Mouse (Mus musculus): Measurements from ENCODE around the gene Anapc16. TPM values are rescaled to one million over a fixed set of nuclear protein-coding genes. Genes with fewer than 3 reads are reported as not detected.

The Anapc16 gene
- polyA plus RNA-seq, 1 experiment from 2014 or later, result 132 TPM

DNA sequence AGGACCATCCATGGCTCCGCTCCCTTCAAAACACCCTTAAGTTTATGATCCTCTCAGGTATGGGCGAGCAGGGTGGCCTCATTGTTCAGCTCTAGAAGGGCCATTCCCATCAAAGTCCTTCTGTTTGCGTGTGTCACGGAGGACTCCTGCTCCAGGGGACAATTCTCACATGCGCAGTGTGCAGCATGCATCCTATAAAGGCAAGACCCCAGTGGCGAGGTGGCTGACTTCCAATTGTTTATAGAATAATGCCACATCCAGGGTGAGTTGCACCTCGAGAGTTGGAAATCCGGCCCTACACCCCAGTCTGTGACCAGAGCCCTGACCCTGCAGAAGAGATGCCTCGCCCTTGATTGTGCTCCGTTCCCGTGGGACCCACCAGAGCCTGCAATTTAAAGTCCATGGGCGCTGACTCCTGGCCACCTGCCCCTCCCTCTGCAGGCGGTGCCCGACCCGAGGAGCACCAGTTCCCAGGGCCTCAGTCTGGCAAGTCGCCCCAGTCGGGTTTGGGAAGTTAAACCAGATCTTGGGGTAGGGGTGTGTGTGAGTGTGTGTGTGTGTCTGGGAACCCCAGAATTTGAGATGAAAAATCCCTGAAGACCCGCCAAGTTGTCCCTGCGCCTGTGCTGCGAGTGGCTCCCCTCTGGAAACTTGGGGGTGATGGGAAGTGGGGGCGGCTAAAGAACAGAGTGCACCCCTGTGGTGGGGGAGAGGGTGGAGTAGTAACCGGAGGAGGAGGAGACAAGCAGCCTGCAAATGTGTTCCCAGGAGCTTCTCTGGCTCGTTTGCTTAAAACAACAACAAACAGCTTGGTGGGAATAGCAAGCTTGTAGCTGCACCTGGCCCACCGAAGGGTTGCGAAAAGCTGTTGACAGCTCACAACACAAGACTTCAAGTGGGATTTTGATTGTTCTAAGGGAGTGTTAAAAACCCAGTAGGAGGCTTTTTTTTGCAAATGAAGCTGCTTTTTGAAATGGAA lies 45.5 kb downstream of the Anapc16 start:
- no peaks in the 10 kb centered on the region for H3K36me3 ChIP-seq
- H3K27ac ChIP-seq, result peak overlapping the region; percentile 42; the same call in 1 of the 2 replicates
- peak overlapping the region; percentile 50 for H3K4me2 ChIP-seq
- H3K9ac ChIP-seq (replicated peaks), result peak overlapping the region; percentile 42; the same call in 1 of the 2 replicates
- H3K4me3 ChIP-seq (replicated peaks), result peak overlapping the region; percentile 15
- H3K4me1 ChIP-seq (replicated peaks), result peaks cover 31% of the 10 kb centered on the region
- H3K9me3 ChIP-seq, result no peaks in the 10 kb centered on the region
- ATAC-seq (ENCODE audit: insufficient number of reproducible peaks, insufficient read depth, low FRiP score, low TSS enrichment, low read depth), result 0 out of 2 replicates have a peak, but pooled peaks have one; percentile 13
- WGBS, result 15% methylated on average over 25 of the region's 25 CpGs
- 0 out of 2 replicates have a peak, but pooled peaks cover 6% of the 10 kb centered on the region for H3K27me3 ChIP-seq

DNA sequence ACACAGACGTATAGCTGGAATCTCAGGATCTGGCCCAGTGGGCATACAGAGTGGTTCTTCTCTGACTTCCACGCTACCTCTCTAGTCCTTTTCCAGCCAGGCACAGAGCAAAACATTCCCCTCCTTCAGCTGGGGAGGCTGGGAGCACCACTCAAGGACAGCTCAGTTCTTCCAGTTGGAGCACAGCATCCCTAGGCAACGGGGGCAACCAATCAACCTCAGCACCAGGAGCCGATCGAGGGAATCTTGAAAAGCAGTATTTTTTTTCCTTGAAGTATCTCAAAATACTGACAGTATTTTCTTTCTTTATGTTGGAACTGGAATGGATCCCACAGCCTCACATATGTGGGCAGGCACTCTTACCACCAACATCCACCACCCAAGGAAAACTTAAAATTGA lies 46.3 kb downstream of the Anapc16 start:
- Histone ChIP-seq H3K9me3 (no peaks in the 10 kb centered on the region), H3K4me2 (no peak overlapping the region), H3K36me3 (no peaks in the 10 kb centered on the region), H3K9ac (replicated peaks) (no peak overlapping the region), H3K27ac (0 out of 2 replicates have a peak overlapping the region, but pooled peaks have one; percentile 12), H3K4me3 (replicated peaks) (no peak overlapping the region), H3K27me3 (0 out of 2 replicates have a peak, but pooled peaks cover 6% of the 10 kb centered on the region), H3K4me1 (replicated peaks) (peaks cover 34% of the 10 kb centered on the region)
- ATAC-seq (ENCODE audit: insufficient number of reproducible peaks, insufficient read depth, low FRiP score, low TSS enrichment, low read depth), result no peak
- WGBS, result 60% methylated on average over 5 of the region's 5 CpGs

DNA sequence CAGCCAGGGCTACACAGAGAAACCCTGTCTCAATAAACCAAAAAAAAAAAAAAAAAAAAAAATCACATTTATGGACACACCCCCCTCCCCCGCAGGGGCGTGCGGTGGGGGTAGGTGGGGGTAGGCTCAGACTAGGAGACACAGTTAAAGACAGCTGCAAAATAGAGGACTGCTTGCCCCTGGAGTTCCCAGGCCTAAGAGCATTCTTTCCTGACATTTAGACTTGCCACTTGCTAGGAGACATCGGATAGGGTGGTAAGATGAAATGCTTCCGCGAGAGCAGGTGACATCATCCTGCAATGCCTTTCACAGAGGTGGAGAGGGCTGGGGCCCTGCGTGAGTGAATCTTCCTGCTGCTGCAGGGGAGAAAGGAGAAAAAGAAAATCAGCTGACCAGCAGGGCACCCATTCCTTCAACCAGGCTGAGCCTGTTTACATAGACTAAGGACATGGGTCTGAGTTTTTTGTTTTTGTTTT lies 49.3 kb downstream of the Anapc16 start:
- Histone ChIP-seq H3K27ac (no peak overlapping the region), H3K27me3 (0 out of 2 replicates have a peak, but pooled peaks cover 6% of the 10 kb centered on the region), H3K9me3 (no peaks in the 10 kb centered on the region), H3K36me3 (peaks cover 20% of the 10 kb centered on the region), H3K4me2 (no peak overlapping the region), H3K4me3 (replicated peaks) (no peak overlapping the region), H3K9ac (replicated peaks) (no peak overlapping the region), H3K4me1 (replicated peaks) (peaks cover 48% of the 10 kb centered on the region)
- WGBS, result 38% methylated on average over 7 of the region's 7 CpGs
- no peak for ATAC-seq (ENCODE audit: insufficient number of reproducible peaks, insufficient read depth, low FRiP score, low TSS enrichment, low read depth)

DNA sequence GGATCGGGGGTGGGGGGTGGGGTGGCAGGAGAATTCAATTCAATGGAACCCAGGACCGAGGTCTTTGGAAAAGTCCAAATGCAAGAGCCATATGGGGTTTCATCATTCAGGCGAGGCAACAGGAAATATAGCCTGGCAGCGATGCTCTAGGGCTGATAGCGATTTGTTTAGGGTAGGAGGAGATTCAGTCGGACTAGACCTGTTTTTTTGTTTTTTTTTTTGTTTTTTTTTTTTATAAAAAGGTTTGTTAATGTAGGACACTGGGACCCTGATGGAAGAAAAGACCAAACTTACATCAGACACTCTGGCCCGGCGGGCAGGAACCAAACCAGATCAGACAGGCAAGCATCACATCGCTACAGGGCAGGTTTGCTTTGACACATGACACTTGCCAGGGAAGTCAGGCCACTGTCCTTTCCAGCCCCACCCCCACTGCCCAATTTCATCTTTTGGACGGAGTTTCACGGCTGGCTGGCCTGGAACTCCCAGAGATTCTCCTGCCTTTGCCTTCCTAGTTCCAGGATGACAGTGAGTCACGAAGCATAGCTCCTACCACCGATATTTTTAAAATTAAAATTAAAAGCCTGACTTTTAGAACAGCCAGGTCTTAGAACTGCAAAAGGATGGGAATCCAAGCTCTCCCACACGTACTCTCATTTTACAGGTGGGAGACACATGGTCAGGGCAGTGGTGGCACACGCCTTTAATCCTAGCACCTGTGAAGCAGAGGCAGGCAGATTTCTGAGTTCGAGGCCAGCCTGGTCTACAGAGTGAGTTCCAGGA lies 50.0 kb downstream of the Anapc16 start:
- H3K4me1 ChIP-seq (replicated peaks), result peaks cover 47% of the 10 kb centered on the region
- peak overlapping the region; percentile 95 for H3K27ac ChIP-seq
- WGBS, result 20% methylated on average over 16 of the region's 16 CpGs
- H3K27me3 ChIP-seq, result 0 out of 2 replicates have a peak, but pooled peaks cover 6% of the 10 kb centered on the region
- H3K36me3 ChIP-seq, result peaks cover 20% of the 10 kb centered on the region
- ATAC-seq (ENCODE audit: insufficient number of reproducible peaks, insufficient read depth, low FRiP score, low TSS enrichment, low read depth), result no peak
- H3K4me3 ChIP-seq (replicated peaks), result peak overlapping the region; percentile 89
- peak overlapping the region; percentile 70; the same call in 1 of the 2 replicates for H3K9ac ChIP-seq (replicated peaks)
- H3K9me3 ChIP-seq, result no peaks in the 10 kb centered on the region
- H3K4me2 ChIP-seq, result peak overlapping the region; percentile 85

DNA sequence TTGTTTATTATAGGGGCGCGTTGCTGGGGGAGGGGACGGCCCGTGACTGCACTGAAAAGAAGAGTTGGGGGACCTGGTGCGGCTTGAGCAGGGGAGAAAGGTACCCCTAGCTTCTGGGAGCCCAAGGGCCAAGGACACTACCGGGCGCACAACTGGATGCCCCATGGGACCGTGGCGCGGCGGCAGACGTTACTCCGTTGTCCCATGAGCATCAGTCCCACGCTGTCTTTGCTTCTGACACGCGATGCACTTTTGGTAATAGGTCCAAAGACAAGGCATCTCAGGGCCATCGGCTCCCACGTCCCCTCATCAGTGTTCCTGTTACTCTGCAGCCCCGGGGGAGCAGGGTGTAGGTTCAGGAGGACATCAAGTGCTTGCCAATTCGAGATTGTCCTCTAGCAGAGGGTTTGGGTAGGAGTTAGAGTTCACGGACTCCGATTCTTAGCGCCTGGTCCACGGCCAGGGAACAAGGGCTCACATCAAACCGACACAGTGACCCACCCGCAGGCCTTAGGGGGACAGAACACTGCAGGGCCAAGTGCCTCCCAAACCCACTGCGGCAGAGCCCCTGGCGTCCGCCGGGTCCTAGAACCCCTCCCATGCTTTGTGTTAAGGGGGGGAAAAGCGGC lies 50.7 kb downstream of the Anapc16 start:
- Histone ChIP-seq H3K36me3 (peaks cover 20% of the 10 kb centered on the region), H3K4me2 (peak overlapping the region; percentile 85), H3K27me3 (0 out of 2 replicates have a peak, but pooled peaks cover under 1% of the 10 kb centered on the region), H3K9ac (replicated peaks) (peak overlapping the region; percentile 70), H3K9me3 (no peaks in the 10 kb centered on the region), H3K4me3 (replicated peaks) (peak overlapping the region; percentile 89), H3K4me1 (replicated peaks) (peaks cover 43% of the 10 kb centered on the region), H3K27ac (peak overlapping the region; percentile 95)
- ATAC-seq (ENCODE audit: insufficient number of reproducible peaks, insufficient read depth, low FRiP score, low TSS enrichment, low read depth), result peak; percentile 6; the same call in 1 of the 2 replicates
- 0% methylated on average over 31 of the region's 31 CpGs for WGBS

DNA sequence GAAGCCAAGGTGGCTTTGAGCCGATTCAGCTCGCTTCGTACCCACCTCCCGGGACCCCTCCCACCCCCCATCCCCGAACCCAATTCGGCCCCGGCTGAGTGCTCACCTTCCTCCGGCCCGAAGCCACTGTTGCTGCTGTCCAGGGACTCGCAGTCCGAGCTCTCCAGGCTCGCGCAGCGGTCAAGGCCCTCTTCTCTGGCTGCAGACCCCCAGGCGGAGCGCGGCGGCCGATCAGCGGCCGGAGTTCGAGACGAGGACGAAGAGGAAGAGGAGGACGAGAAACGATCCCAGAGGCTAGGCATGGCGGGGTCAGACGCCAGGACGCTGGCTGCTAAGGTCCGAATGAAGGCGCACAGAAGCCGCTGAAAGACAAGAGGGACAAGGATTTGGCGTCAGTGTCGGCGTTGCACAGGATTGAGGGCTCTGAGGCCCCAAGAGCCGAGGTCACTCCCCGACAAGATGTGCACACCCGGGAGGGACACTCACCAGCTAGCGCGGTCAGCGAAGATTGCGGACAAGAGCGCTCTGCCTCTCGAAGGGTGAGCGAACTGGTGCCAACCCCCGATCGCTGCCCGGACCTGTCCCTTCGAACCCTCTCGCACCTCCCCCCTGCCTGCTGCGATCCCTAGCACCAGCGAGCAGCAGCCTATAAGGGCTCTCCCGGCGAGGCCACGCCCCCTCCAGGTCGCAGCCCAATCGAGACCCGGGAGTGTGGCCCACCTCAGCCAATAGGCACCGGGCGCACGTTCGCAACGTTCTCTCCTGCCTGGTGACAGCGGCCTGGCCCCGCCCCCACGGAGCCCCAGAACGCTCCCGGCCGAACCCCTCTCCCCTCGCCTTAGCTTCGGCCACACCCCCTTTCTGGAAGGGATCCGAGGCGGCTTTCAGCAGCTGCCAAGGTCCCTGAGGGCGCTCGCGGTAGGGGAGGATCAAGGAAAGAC lies 51.5 kb downstream of the Anapc16 start, which contains the start of gene Ddit4:
Gene Ddit4 (minus strand): TSS at position 624 of the 941 bp plus-strand sequence.
- Histone ChIP-seq H3K4me3 (replicated peaks) (peak within 1 kb of the TSS; percentile 89), H3K36me3 (peaks cover 20% of the 10 kb centered on the region), H3K27me3 (no peaks in the 10 kb centered on the region), H3K4me2 (peak within 1 kb of the TSS; percentile 85), H3K9me3 (no peaks in the 10 kb centered on the region), H3K27ac (peak within 1 kb of the TSS; percentile 95), H3K9ac (replicated peaks) (peak within 1 kb of the TSS; percentile 96), H3K4me1 (replicated peaks) (peaks cover 37% of the 10 kb centered on the region)
- peak; percentile 99 for ATAC-seq (ENCODE audit: insufficient number of reproducible peaks, insufficient read depth, low FRiP score, low TSS enrichment, low read depth)
- WGBS, result under 1% methylated on average over 76 of the region's 76 CpGs

DNA sequence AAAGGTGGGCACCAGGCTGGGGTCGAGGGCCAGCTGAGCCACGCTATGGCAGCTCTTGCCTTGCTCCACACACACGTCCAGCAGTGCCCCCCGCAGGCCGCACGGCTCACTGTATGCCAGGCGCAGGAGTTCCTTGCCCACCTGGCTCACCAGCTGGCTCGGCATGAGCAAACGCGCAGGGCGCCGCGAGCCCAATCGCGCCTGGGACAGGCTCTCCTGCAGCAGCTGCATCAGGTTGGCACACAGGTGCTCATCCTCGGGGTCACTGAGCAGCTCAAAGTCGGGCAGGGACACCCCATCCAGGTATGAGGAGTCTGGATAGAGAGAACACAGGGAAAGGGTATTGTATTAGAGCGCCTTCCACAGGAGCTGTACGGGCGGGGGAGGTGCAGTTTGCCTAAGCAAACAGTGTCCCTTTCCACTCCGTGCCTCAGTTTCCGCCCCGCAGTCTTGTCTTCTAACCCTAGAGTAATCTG lies 52.2 kb downstream of the Anapc16 start:
- peaks cover 36% of the 10 kb centered on the region for H3K4me1 ChIP-seq (replicated peaks)
- no peak for ATAC-seq (ENCODE audit: insufficient number of reproducible peaks, insufficient read depth, low FRiP score, low TSS enrichment, low read depth)
- H3K27me3 ChIP-seq, result no peaks in the 10 kb centered on the region
- peaks cover 20% of the 10 kb centered on the region for H3K36me3 ChIP-seq
- under 1% methylated on average over 23 of the region's 23 CpGs for WGBS
- H3K27ac ChIP-seq, result peak overlapping the region; percentile 95
- peak overlapping the region; percentile 85 for H3K4me2 ChIP-seq
- peak overlapping the region; percentile 96 for H3K9ac ChIP-seq (replicated peaks)
- H3K4me3 ChIP-seq (replicated peaks), result peak overlapping the region; percentile 89
- no peaks in the 10 kb centered on the region for H3K9me3 ChIP-seq

DNA sequence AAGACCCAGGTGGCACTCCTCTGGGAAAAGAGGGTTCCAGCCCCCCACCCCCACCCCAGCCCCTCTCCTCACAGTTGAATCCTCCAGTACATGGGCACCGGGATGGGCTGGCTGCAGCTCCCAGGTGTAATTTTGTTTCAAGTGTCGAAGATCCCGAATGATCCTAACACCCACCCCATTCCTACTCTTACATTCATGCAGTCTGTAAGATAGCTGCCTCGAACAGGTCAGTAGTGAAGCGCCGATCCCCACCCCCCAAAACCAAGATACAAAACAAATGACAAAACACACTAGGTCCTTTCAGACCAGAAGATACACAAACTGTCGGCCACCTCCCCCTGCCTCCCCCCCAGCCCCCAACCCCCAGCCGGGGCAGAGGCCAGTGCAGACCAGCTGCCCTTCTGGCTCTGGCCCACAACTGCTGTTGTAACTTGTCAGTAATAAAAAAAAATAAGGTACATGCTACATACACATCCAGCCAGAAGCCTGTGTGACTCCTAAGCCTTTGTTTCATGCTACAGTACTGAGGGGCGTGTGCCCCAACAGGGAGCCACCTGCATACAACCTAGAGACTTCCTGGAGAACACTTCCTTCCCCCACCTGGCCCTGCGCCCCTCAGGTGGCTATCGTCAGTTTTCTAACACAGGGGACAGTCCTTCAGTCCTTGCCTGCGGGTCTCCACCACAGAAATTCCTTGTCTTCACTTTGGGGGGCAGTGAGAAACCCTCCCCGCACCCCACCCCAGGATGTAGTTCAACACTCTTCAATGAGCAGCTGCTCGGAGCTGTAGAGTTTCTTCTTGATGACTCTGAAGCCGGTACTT lies 52.9 kb downstream of the Anapc16 start:
- Histone ChIP-seq H3K4me3 (replicated peaks) (peak overlapping the region; percentile 89), H3K36me3 (peaks cover 20% of the 10 kb centered on the region), H3K27me3 (no peaks in the 10 kb centered on the region), H3K4me1 (replicated peaks) (peaks cover 36% of the 10 kb centered on the region), H3K4me2 (peak overlapping the region; percentile 85), H3K9ac (replicated peaks) (peak overlapping the region; percentile 96), H3K9me3 (no peaks in the 10 kb centered on the region), H3K27ac (peak overlapping the region; percentile 95)
- whole genome bisulfite sequencing, result 41% methylated on average over 15 of the region's 15 CpGs
- ATAC-seq (ENCODE audit: insufficient number of reproducible peaks, insufficient read depth, low FRiP score, low TSS enrichment, low read depth), result no peak

DNA sequence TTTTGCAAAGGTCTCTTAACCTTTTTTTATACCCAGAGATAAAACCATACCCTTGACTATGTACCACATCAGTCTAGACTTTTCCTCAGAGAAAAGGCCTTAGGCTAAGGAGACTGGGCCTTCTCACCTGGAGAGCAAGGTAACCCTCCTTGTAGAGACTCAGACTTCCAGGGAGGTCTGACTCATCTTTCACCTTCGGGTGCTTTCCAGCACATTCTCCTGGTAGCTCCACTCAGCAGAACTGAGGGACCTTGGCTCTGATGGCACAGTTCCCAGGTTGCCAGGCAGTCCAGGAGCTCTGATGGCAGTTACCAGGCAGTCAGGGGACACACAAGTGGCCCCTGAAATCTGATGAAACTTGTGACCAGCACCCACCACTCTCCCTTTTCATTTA lies 53.7 kb downstream of the Anapc16 start:
- Histone ChIP-seq H3K9ac (replicated peaks) (peak overlapping the region; percentile 96), H3K36me3 (peaks cover 20% of the 10 kb centered on the region), H3K9me3 (no peaks in the 10 kb centered on the region), H3K4me3 (replicated peaks) (peak overlapping the region; percentile 89), H3K27me3 (no peaks in the 10 kb centered on the region), H3K4me2 (peak overlapping the region; percentile 85), H3K27ac (peak overlapping the region; percentile 66), H3K4me1 (replicated peaks) (peaks cover 36% of the 10 kb centered on the region)
- ATAC-seq (ENCODE audit: insufficient number of reproducible peaks, insufficient read depth, low FRiP score, low TSS enrichment, low read depth), result no peak
- WGBS, result 88% methylated on average over 1 of the region's 1 CpGs

Measured in limb, embryonic 12.5 days (tissue).